Mouse (Mus musculus): ENCODE measurements around the gene Fbxo2. TPM values are rescaled to one million over a fixed set of nuclear protein-coding genes. Genes with fewer than 3 reads are reported as not detected.

The Fbxo2 gene
- polyA plus RNA-seq, 1 experiment from 2014 or later, result not detected

DNA sequence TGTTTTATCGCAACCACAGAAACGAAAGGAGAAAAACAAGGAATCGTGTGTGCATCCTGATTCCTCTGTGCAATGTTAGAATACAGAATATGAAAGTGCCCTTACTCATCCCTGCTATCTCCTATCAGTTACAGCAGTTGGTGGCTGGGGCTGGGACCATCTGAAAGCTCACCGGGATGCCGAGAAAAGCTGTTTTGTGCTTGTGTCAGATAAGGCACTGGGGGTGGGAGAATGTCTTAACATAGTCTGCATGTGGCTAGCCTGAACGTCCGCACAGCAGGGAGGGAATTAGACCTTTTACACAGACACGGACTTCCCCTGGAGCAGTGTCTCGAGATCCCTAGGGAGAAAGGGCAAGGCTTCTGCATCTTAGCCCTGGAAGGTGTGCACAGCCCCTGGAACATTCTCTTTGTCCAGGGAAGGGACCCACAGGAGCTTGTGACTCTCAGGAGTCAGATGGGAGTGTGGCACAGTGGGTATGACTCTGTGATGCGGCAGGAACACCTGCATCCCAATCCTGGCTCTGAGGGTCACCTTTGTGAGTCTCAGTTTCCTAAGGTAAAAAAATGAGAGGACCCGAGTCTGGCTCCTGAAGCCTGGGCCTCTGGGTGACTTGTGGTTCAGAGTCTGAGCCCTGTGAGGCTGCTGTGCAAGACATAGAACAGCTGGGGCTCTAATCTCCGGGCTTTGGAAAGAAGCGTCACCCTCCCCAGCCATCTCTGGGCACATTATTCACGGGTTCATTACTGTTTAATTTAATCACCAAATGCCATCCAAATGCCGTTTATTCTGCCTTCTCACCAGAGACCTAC is 43.8 kb downstream of the Fbxo2 start:
- TF ChIP-seq EP300 (IDR thresholded peaks at IDR 0.05; ENCODE audit: low read depth) (peak; percentile 98), CTCF (IDR thresholded peaks at IDR 0.05; ENCODE audit: low read depth) (no peak)
- peak overlapping the region; percentile 55 for H3K9ac ChIP-seq (replicated peaks)
- H3K9me3 ChIP-seq (ENCODE audit: low read length), result no peaks in the 10 kb centered on the region
- peaks cover 7% of the 10 kb centered on the region for H3K4me1 ChIP-seq (ENCODE audit: insufficient read depth)
- ATAC-seq (peak; percentile 98), DNase-seq (peak; percentile 58)
- H3K27ac ChIP-seq (ENCODE audit: low read depth), result peak overlapping the region; percentile 87
- no peaks in the 10 kb centered on the region for H3K36me3 ChIP-seq (replicated peaks; ENCODE audit: insufficient read depth, low read length)
- no peaks in the 10 kb centered on the region for H3K27me3 ChIP-seq (ENCODE audit: insufficient read depth, low read length)
- H3K4me3 ChIP-seq (ENCODE audit: low read depth, low read length), result peak overlapping the region; percentile 19; the same call in 1 of the 2 replicates
- H3K4me2 ChIP-seq (ENCODE audit: low read depth, low read length), result peak overlapping the region; percentile 62
- 50% methylated on average over 15 of the region's 15 CpGs for WGBS (ENCODE audit: insufficient replicate concordance)

DNA sequence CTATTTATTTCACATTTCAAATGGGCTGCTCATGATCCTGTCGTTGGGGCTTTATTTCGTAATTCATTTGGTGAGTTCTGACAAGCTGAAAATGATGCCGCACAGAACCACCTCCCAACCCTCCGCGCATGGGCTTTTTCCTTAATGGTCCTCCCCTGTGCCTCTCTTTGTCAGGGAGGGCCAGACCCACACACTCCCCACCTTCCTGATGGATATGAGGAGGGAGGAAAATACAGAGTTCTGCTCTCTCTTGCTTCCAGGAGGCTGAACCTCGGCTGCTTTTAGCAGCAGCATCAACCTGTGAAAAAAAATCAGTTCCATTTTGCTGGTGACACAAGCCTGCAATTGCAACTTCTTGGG is 44.4 kb downstream of the Fbxo2 start:
- Histone ChIP-seq H3K4me2 (ENCODE audit: low read depth, low read length) (peak overlapping the region; percentile 62), H3K4me1 (ENCODE audit: insufficient read depth) (peaks cover 7% of the 10 kb centered on the region), H3K27me3 (ENCODE audit: insufficient read depth, low read length) (no peaks in the 10 kb centered on the region), H3K36me3 (replicated peaks; ENCODE audit: insufficient read depth, low read length) (no peaks in the 10 kb centered on the region), H3K4me3 (ENCODE audit: low read depth, low read length) (no peak overlapping the region), H3K9me3 (ENCODE audit: low read length) (no peaks in the 10 kb centered on the region), H3K27ac (ENCODE audit: low read depth) (peak overlapping the region; percentile 87), H3K9ac (replicated peaks) (peak overlapping the region; percentile 38; the same call in 1 of the 2 replicates)
- no peak for ATAC-seq
- TF ChIP-seq CTCF (IDR thresholded peaks at IDR 0.05; ENCODE audit: low read depth) (no peak), EP300 (IDR thresholded peaks at IDR 0.05; ENCODE audit: low read depth) (no peak)
- WGBS (ENCODE audit: insufficient replicate concordance), result 58% methylated on average over 6 of the region's 6 CpGs
- DNase-seq, result no peak

DNA sequence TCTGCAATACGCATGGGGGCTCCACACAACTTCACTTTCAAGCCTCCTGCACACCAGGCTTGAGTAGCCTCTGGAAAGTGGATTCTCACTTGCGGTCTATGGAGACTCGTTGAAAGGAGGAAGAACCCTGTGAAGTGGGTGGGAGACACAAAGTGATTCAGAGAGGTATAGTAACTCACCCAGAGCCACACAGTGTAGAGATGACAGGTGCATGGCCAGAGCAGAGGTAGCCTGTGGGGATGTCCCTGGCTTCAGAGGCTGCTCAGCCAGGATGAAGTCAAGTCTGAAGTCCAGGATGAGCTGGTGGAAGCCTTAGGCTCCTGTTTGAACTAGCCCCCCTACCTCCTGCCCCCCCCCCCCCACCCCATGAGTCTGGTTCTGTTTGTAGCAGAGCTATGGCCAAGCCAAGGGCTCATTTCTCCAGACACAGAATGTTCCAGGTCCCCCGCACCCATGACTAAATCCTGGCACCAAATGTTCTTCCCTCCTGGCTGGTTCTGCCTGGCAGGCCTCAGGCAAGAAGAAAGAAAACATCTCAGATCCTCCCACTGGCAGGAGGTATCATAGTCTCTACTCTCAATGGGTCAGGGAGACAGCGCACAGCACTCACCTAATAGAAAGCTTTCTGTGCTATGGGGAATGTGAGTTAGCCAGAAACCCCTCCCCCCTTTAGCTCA is 54.2 kb downstream of the Fbxo2 start:
- TF ChIP-seq CTCF (IDR thresholded peaks at IDR 0.05; ENCODE audit: low read depth) (no peak), EP300 (IDR thresholded peaks at IDR 0.05; ENCODE audit: low read depth) (no peak)
- Histone ChIP-seq H3K4me3 (ENCODE audit: low read depth, low read length) (no peak overlapping the region), H3K9ac (replicated peaks) (no peak overlapping the region), H3K9me3 (ENCODE audit: low read length) (no peaks in the 10 kb centered on the region), H3K36me3 (replicated peaks; ENCODE audit: insufficient read depth, low read length) (no peaks in the 10 kb centered on the region), H3K27me3 (ENCODE audit: insufficient read depth, low read length) (peaks cover 14% of the 10 kb centered on the region; the same call in 1 of the 2 replicates), H3K4me1 (ENCODE audit: insufficient read depth) (peaks cover 6% of the 10 kb centered on the region; the same call in 1 of the 2 replicates), H3K4me2 (ENCODE audit: low read depth, low read length) (no peak overlapping the region), H3K27ac (ENCODE audit: low read depth) (no peak overlapping the region)
- no peak for DNase-seq
- no peak for ATAC-seq
- WGBS (ENCODE audit: insufficient replicate concordance), result 53% methylated on average over 5 of the region's 5 CpGs

DNA sequence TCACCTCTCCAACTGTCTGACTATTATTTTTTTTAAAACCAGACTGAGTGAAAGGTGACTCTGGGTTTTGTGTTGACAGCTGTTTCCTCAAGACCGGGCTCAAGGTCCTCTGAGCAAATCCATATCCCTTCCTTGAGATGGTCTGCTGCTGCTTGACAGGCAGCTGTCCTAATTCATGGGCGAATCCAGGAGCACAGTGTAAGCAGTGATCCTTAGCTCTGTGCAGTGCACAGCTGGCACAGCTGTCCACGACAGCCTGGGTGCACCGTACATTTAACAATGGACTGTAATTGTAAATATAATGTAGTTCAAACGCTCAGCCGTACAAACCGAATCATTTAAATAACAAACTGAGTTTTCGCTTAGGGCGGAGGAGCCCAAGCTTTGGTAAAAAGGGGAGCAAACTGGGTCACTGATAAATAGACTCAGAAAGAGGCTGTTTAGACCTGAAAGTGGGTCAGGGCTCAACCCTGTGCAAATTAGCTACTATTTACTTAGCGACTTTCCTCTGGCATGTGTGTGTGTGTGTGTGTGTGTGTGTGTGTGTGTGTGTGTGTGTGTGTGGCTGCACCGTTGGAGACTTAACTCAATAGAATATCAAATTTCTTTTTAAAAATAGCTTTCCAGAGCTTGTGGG is 55.0 kb downstream of the Fbxo2 start:
- H3K27ac ChIP-seq (ENCODE audit: low read depth), result 0 out of 2 replicates have a peak overlapping the region, but pooled peaks have one; percentile 11
- peak; percentile 47 for DNase-seq
- no peak overlapping the region for H3K4me3 ChIP-seq (ENCODE audit: low read depth, low read length)
- H3K9me3 ChIP-seq (ENCODE audit: low read length), result no peaks in the 10 kb centered on the region
- H3K27me3 ChIP-seq (ENCODE audit: insufficient read depth, low read length), result peaks cover 19% of the 10 kb centered on the region; the same call in 1 of the 2 replicates
- peak; percentile 88 for ATAC-seq
- WGBS (ENCODE audit: insufficient replicate concordance), result 46% methylated on average over 11 of the region's 11 CpGs
- H3K9ac ChIP-seq (replicated peaks), result no peak overlapping the region
- H3K36me3 ChIP-seq (replicated peaks; ENCODE audit: insufficient read depth, low read length), result no peaks in the 10 kb centered on the region
- H3K4me2 ChIP-seq (ENCODE audit: low read depth, low read length), result peak overlapping the region; percentile 19; the same call in 1 of the 2 replicates
- H3K4me1 ChIP-seq (ENCODE audit: insufficient read depth), result peaks cover 6% of the 10 kb centered on the region; the same call in 1 of the 2 replicates
- no peak for TF ChIP-seq EP300 (IDR thresholded peaks at IDR 0.05; ENCODE audit: low read depth)
- no peak for TF ChIP-seq CTCF (IDR thresholded peaks at IDR 0.05; ENCODE audit: low read depth)

Small RNAs within 50 kb of the gene (microRNA-seq; reads per million reads assigned to microRNA genes)
- not detected for gene Mir7022

Other genes starting within 250 kb of the Fbxo2 start
- gene Plod1, start 223.9 kb upstream of the Fbxo2 start, polyA plus RNA-seq (2015; fragmentation: Nextera tagmentation; extraction: Ambion mirVana), result 24.8 and 25.4 TPM in 2 replicates
- gene 2510039O18Rik, start 219.7 kb upstream of the Fbxo2 start, polyA plus RNA-seq (2015; fragmentation: Nextera tagmentation; extraction: Ambion mirVana), result 6.5 and 8.5 TPM in 2 replicates
- not detected in 2 replicates for gene Nppb, start 174.8 kb upstream of the Fbxo2 start, polyA plus RNA-seq (2015; fragmentation: Nextera tagmentation; extraction: Ambion mirVana)
- gene Nppa, start 159.9 kb upstream of the Fbxo2 start, polyA plus RNA-seq (2015; fragmentation: Nextera tagmentation; extraction: Ambion mirVana), result 0.13 TPM in 1 of 2 replicates, not detected in the other
- gene Clcn6, start 121.8 kb upstream of the Fbxo2 start, polyA plus RNA-seq (2015; fragmentation: Nextera tagmentation; extraction: Ambion mirVana), result 0.52 and 0.79 TPM in 2 replicates
- 3.7 and 4.5 TPM in 2 replicates for gene Mthfr, start 121.5 kb upstream of the Fbxo2 start, polyA plus RNA-seq (2015; fragmentation: Nextera tagmentation; extraction: Ambion mirVana)
- 10.4 and 10.8 TPM in 2 replicates for gene Agtrap, start 72.6 kb upstream of the Fbxo2 start, polyA plus RNA-seq (2015; fragmentation: Nextera tagmentation; extraction: Ambion mirVana)
- 16.9 and 18.8 TPM in 2 replicates for gene Mad2l2, start 30.2 kb upstream of the Fbxo2 start, polyA plus RNA-seq (2015; fragmentation: Nextera tagmentation; extraction: Ambion mirVana)
- gene Draxin, start 29.9 kb upstream of the Fbxo2 start, polyA plus RNA-seq (2015; fragmentation: Nextera tagmentation; extraction: Ambion mirVana), result 0.04 and 0.05 TPM in 2 replicates
- 30.1 and 32.0 TPM in 2 replicates for gene Fbxo6, start 8.5 kb upstream of the Fbxo2 start, polyA plus RNA-seq (2015; fragmentation: Nextera tagmentation; extraction: Ambion mirVana)
- 0.81 and 0.97 TPM in 2 replicates for gene Fbxo44, start 139 bp upstream of the Fbxo2 start, polyA plus RNA-seq (2015; fragmentation: Nextera tagmentation; extraction: Ambion mirVana)
- not detected in 2 replicates for gene Disp3, start 127.3 kb downstream of the Fbxo2 start, polyA plus RNA-seq (2015; fragmentation: Nextera tagmentation; extraction: Ambion mirVana)